Mouse (Mus musculus) C2C12 (cell line): ENCODE measurements around the gene Icam5.

Source experiments
- CEBPB ChIP-seq: IDR thresholded peaks from one replicate; pipeline ENCODE4 v1.6.1; 2011; ENCODE audit warnings: low read depth, mild to moderate bottlenecking, control low read depth, moderate library complexity
- CTCF ChIP-seq: IDR thresholded peaks from one replicate; pipeline ENCODE4 v1.5.1; 2011; ENCODE audit not compliant: control insufficient read depth, insufficient read depth, insufficient read length
- MYOD1 ChIP-seq: IDR thresholded peaks from one replicate; pipeline ENCODE4 v1.6.1; 2011; ENCODE audit warnings: low read depth; ENCODE audit not compliant: control insufficient read depth, insufficient read length
- MYOG ChIP-seq: IDR thresholded peaks from one replicate; pipeline ENCODE4 v1.6.1; 2011; ENCODE audit not compliant: control insufficient read depth, insufficient read length; ENCODE audit errors: extremely low read depth

- TF ChIP-seq CTCF (no peak), MYOG (no peak), MYOD1 (no peak), CEBPB (no peak)
Measured at GRCm38 (mm10) chr9:21031896-21032351, at the start of gene Icam5.
